Mouse (Mus musculus): Measurements from ENCODE around the gene Brsk1.

GRCm38 (mm10) chr7:4725169-4725568 lies 34.8 kb downstream of the Brsk1 start, which contains the start of gene Tmem150b:
- TF ChIP-seq CTCF (IDR thresholded peaks at IDR 0.05; ENCODE audit: insufficient read depth, low read length) (no peak), POLR2A (IDR thresholded peaks at IDR 0.05; ENCODE audit: borderline replicate concordance, extremely low read depth, low read depth, low read length) (no peak)

Measured in lung, adult 2 months (tissue).